Mouse (Mus musculus): ENCODE results near the gene Bahcc1. TPM values are rescaled to one million over a fixed set of nuclear protein-coding genes. Genes with fewer than 3 reads are reported as not detected.
A peak's percentile ranks its signal among the peaks of the same experiment; 100 is the strongest.

Bahcc1 gene
- polyA plus RNA-seq, 2 experiments = 0.75 to 1.6 TPM

- WGBS (ENCODE audit: insufficient replicate concordance) = 49% methylated on average over 12 of the region's 12 CpGs
- ATAC-seq (ENCODE audit: insufficient read depth) = no peak
- Histone ChIP-seq H3K4me2 (ENCODE audit: low read depth) (no peak overlapping the region), H3K27me3 (ENCODE audit: control insufficient read depth, insufficient read depth, low read length) (peaks cover 50% of the 10 kb centered on the region), H3K9ac (replicated peaks) (no peak overlapping the region), H3K4me3 (ENCODE audit: insufficient read depth in 1 of 2, low read depth in 2 of 2, low read length in 2 of 2) (no peak overlapping the region), H3K27ac (no peak overlapping the region), H3K36me3 (replicated peaks; ENCODE audit: control insufficient read depth, insufficient read depth, low read depth) (no peaks in the 10 kb centered on the region), H3K4me1 (replicated peaks; ENCODE audit: control insufficient read depth in 2 of 2, insufficient read depth in 2 of 2, low read length in 1 of 2) (peaks cover under 1 to 39% of the 10 kb centered on the region in 2 experiments; a peak in 3 of 4 replicates), H3K9me3 (ENCODE audit: control insufficient read depth, low read length) (no peaks in the 10 kb centered on the region)
- DNase-seq (ENCODE audit: low read depth in 3 of 3, low spot score in 3 of 3) = no peak
- no peak for TF ChIP-seq CTCF (IDR thresholded peaks at IDR 0.05; ENCODE audit: low read depth)
- TF ChIP-seq EP300 (IDR thresholded peaks at IDR 0.05; ENCODE audit: low read depth) = no peak
Measured at GRCm38 (mm10) chr11:120226421-120227280, 6.1 kb upstream of the Bahcc1 start.

GRCm38 (mm10) chr11:120227571-120228051, 5.1 kb upstream of the Bahcc1 start:
- no peak for DNase-seq (ENCODE audit: low read depth in 3 of 3, low spot score in 3 of 3)
- Histone ChIP-seq H3K9ac (replicated peaks) (no peak overlapping the region), H3K27ac (no peak overlapping the region), H3K27me3 (ENCODE audit: control insufficient read depth, insufficient read depth, low read length) (peaks cover 55% of the 10 kb centered on the region), H3K9me3 (ENCODE audit: control insufficient read depth, low read length) (no peaks in the 10 kb centered on the region), H3K4me3 (ENCODE audit: insufficient read depth in 1 of 2, low read depth in 2 of 2, low read length in 2 of 2) (no peak overlapping the region), H3K36me3 (replicated peaks; ENCODE audit: control insufficient read depth, insufficient read depth, low read depth) (no peaks in the 10 kb centered on the region), H3K4me2 (ENCODE audit: low read depth) (no peak overlapping the region), H3K4me1 (replicated peaks; ENCODE audit: control insufficient read depth in 2 of 2, insufficient read depth in 2 of 2, low read length in 1 of 2) (peaks cover 9 to 47% of the 10 kb centered on the region in 2 experiments)
- 30% methylated on average over 8 of the region's 8 CpGs for WGBS (ENCODE audit: insufficient replicate concordance)
- TF ChIP-seq EP300 (IDR thresholded peaks at IDR 0.05; ENCODE audit: low read depth) (no peak), CTCF (IDR thresholded peaks at IDR 0.05; ENCODE audit: low read depth) (no peak)
- no peak for ATAC-seq (ENCODE audit: insufficient read depth)

GRCm38 (mm10) chr11:120228116-120228890, 4.4 kb upstream of the Bahcc1 start:
- DNase-seq (ENCODE audit: low read depth in 3 of 3, low spot score in 3 of 3) = no peak
- no peak overlapping the region for H3K27ac ChIP-seq
- 56% methylated on average over 9 of the region's 9 CpGs for WGBS (ENCODE audit: insufficient replicate concordance)
- H3K4me3 ChIP-seq (ENCODE audit: insufficient read depth in 1 of 2, low read depth in 2 of 2, low read length in 2 of 2) = no peak overlapping the region
- ATAC-seq (ENCODE audit: insufficient read depth) = no peak
- peaks cover 56% of the 10 kb centered on the region for H3K27me3 ChIP-seq (ENCODE audit: control insufficient read depth, insufficient read depth, low read length)
- TF ChIP-seq EP300 (IDR thresholded peaks at IDR 0.05; ENCODE audit: low read depth) (no peak), CTCF (IDR thresholded peaks at IDR 0.05; ENCODE audit: low read depth) (no peak)
- peaks cover 9 to 47% of the 10 kb centered on the region in 2 experiments for H3K4me1 ChIP-seq (replicated peaks; ENCODE audit: control insufficient read depth in 2 of 2, insufficient read depth in 2 of 2, low read length in 1 of 2)
- no peaks in the 10 kb centered on the region for H3K36me3 ChIP-seq (replicated peaks; ENCODE audit: control insufficient read depth, insufficient read depth, low read depth)
- no peaks in the 10 kb centered on the region for H3K9me3 ChIP-seq (ENCODE audit: control insufficient read depth, low read length)
- H3K4me2 ChIP-seq (ENCODE audit: low read depth) = no peak overlapping the region
- H3K9ac ChIP-seq (replicated peaks) = no peak overlapping the region

- TF ChIP-seq CTCF (IDR thresholded peaks at IDR 0.05; ENCODE audit: low read depth) (no peak), EP300 (IDR thresholded peaks at IDR 0.05; ENCODE audit: low read depth) (no peak)
- Histone ChIP-seq H3K4me1 (replicated peaks; ENCODE audit: control insufficient read depth in 2 of 2, insufficient read depth in 2 of 2, low read length in 1 of 2) (peaks cover 9 to 44% of the 10 kb centered on the region in 2 experiments), H3K27ac (no peak overlapping the region), H3K9ac (replicated peaks) (no peak overlapping the region), H3K4me2 (ENCODE audit: low read depth) (peak overlapping the region; percentile 71), H3K36me3 (replicated peaks; ENCODE audit: control insufficient read depth, insufficient read depth, low read depth) (no peaks in the 10 kb centered on the region), H3K4me3 (ENCODE audit: insufficient read depth in 1 of 2, low read depth in 2 of 2, low read length in 2 of 2) (no peak overlapping the region), H3K9me3 (ENCODE audit: control insufficient read depth, low read length) (no peaks in the 10 kb centered on the region), H3K27me3 (ENCODE audit: control insufficient read depth, insufficient read depth, low read length) (peaks cover 63% of the 10 kb centered on the region)
- 55% methylated on average over 7 of the region's 7 CpGs for WGBS (ENCODE audit: insufficient replicate concordance)
- no peak for ATAC-seq (ENCODE audit: insufficient read depth)
- DNase-seq (ENCODE audit: low read depth in 3 of 3, low spot score in 3 of 3) = no peak
Measured at GRCm38 (mm10) chr11:120228911-120229437, 3.8 kb upstream of the Bahcc1 start.
